Mouse (Mus musculus) kidney, embryonic 16.5 days (tissue): ENCODE data around the gene Slc27a1. TPM values are rescaled to one million over a fixed set of nuclear protein-coding genes. Genes with fewer than 3 reads are reported as not detected.

ENCODE experiments used
- ATAC-seq: fragments of 200-750 bp; cut with Nextera tagmentation; 2 replicates; pipeline ENCODE4 v1.8.0; 2017; ENCODE audit warnings: moderate TSS enrichment; ENCODE audit not compliant: low FRiP score, low TSS enrichment
- H3K27ac ChIP-seq: fragments of 300-500 bp; sonication (generic); 2 replicates; pipeline ENCODE4 v1.5.1; 2014; ENCODE audit warnings: low read length
- H3K27me3 ChIP-seq: fragments of 300-500 bp; sonication (generic); 2 replicates; pipeline ENCODE4 v1.6.1; 2014; ENCODE audit warnings: low read length, control low read depth, mixed read lengths; ENCODE audit not compliant: insufficient read depth
- H3K36me3 ChIP-seq: fragments of 300-500 bp; sonication (generic); 2 replicates; pipeline ENCODE4 v1.6.1; 2014; ENCODE audit warnings: low read length, control low read depth, mixed read lengths; ENCODE audit not compliant: insufficient read depth
- H3K4me1 ChIP-seq: fragments of 300-500 bp; sonication (generic); 2 replicates; pipeline ENCODE4 v1.6.1; 2014; ENCODE audit warnings: low read length, control low read depth, mixed read lengths; ENCODE audit not compliant: insufficient read depth
- H3K4me2 ChIP-seq: fragments of 300-500 bp; sonication (generic); replicated peaks from 2 replicates; pipeline ENCODE4 v1.6.1; 2014; ENCODE audit warnings: low read depth, low read length
- H3K4me3 ChIP-seq: fragments of 300-500 bp; sonication (generic); 2 replicates; pipeline ENCODE4 v1.5.1; 2014; ENCODE audit warnings: mild to moderate bottlenecking, low read length
- H3K9ac ChIP-seq: fragments of 300-500 bp; sonication (generic); replicated peaks from 2 replicates; pipeline ENCODE4 v1.6.1; 2014; ENCODE audit warnings: low read length
- H3K9me3 ChIP-seq: fragments of 300-500 bp; sonication (generic); 2 replicates; pipeline ENCODE4 v1.6.1; 2016; ENCODE audit warnings: low read length, control low read depth
- WGBS: fragments of 180-500 bp; shearing (Covaris S2); extraction: QIAGEN DNeasy Blood & Tissue Kit; methylation state at CpG from one replicate; pipeline ENCODE4 v1.1.7; 2014; 5-methylcytosine and 5-hydroxymethylcytosine counted together
- polyA plus RNA-seq: library from polyadenylated mRNA; unstranded; fragments of >200 nt; fragmentation: Nextera tagmentation; extraction: Ambion mirVana; gene quantifications from 2 replicates; pipeline ENCODE4 v1.2.1, GENCODE M21; 2015

The Slc27a1 gene
- polyA plus RNA-seq, 1 experiment from 2014 or later = 49.8 TPM

DNA sequence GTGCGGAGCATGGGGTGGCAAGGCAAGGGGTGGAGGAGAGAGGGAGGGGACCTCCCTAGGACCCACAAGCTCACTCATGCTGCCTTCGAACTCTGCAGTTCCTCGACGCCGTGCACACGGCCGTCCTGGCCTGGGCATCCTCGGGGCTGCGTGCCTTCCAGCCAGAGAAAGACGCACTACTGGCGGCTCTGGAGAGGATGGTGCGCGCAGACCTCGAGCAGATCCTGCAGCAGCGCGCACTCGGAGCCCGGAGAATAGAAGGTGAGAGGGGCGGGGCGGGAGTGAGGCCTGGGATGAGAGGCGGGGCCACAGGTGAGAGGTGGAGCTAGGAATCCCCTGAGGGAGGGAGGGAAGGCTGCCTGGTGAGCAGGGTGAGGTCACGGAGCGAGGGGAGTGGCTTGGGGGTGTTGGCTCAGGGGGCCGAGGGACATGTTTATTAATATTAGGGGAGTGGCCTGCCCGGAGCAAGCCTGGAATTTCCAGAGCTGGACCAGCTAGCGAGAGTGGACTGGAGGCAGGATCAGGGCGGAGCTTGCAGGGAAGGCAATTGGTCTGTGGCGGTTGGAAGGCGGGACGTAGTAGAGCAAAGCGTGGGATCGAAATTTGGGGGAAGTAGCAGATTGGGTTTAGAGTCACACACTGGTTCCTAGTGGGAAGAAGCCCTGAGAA is 34.1 kb downstream of the Slc27a1 start:
- Histone ChIP-seq H3K4me2 (peak overlapping the region; percentile 59), H3K4me1 (peaks cover 14% of the 10 kb centered on the region), H3K4me3 (peak overlapping the region; percentile 42), H3K27ac (no peak overlapping the region), H3K9me3 (no peaks in the 10 kb centered on the region), H3K9ac (peak overlapping the region; percentile 47), H3K27me3 (peaks cover 22% of the 10 kb centered on the region), H3K36me3 (no peaks in the 10 kb centered on the region)
- 1% methylated on average over 32 of the region's 32 CpGs for WGBS
- peak; percentile 87 for ATAC-seq

- Histone ChIP-seq H3K9ac (0 out of 2 replicates have a peak overlapping the region, but pooled peaks have one; percentile 7), H3K4me1 (peaks cover 14% of the 10 kb centered on the region), H3K36me3 (no peaks in the 10 kb centered on the region), H3K27ac (no peak overlapping the region), H3K4me3 (no peak overlapping the region), H3K4me2 (no peak overlapping the region), H3K9me3 (no peaks in the 10 kb centered on the region), H3K27me3 (peaks cover 22% of the 10 kb centered on the region)
- ATAC-seq = no peak
- WGBS = 55% methylated on average over 7 of the region's 7 CpGs
Measured at GRCm38 (mm10) chr8:71604021-71604420, 35.3 kb downstream of the Slc27a1 start.

GRCm38 (mm10) chr8:71610822-71611651 is 42.4 kb downstream of the Slc27a1 start, which contains the start of gene Colgalt1:
Gene Colgalt1, plus strand, starts transcription at chr8:71610998.
- Histone ChIP-seq H3K9me3 (no peaks in the 10 kb centered on the region), H3K27ac (peak within 1 kb of the TSS; percentile 80), H3K4me2 (peak within 1 kb of the TSS; percentile 78), H3K36me3 (peaks cover 14% of the 10 kb centered on the region), H3K4me1 (peaks cover 14% of the 10 kb centered on the region), H3K27me3 (no peaks in the 10 kb centered on the region), H3K9ac (peak within 1 kb of the TSS; percentile 85), H3K4me3 (peak within 1 kb of the TSS; percentile 77)
- ATAC-seq = peak; percentile 99
- under 1% methylated on average over 82 of the region's 82 CpGs for WGBS

GRCm38 (mm10) chr8:71612141-71612540 is 43.5 kb downstream of the Slc27a1 start:
- ATAC-seq = no peak
- H3K9ac ChIP-seq = peak overlapping the region; percentile 85
- peak overlapping the region; percentile 77 for H3K4me3 ChIP-seq
- peaks cover 14% of the 10 kb centered on the region for H3K4me1 ChIP-seq
- no peaks in the 10 kb centered on the region for H3K9me3 ChIP-seq
- H3K36me3 ChIP-seq = peaks cover 24% of the 10 kb centered on the region
- H3K27me3 ChIP-seq = no peaks in the 10 kb centered on the region
- 44% methylated on average over 5 of the region's 5 CpGs for WGBS
- no peak overlapping the region for H3K27ac ChIP-seq
- peak overlapping the region; percentile 78 for H3K4me2 ChIP-seq

- Histone ChIP-seq H3K9ac (no peak overlapping the region), H3K27ac (no peak overlapping the region), H3K4me2 (no peak overlapping the region), H3K9me3 (no peaks in the 10 kb centered on the region), H3K4me1 (peaks cover 14% of the 10 kb centered on the region), H3K4me3 (no peak overlapping the region), H3K27me3 (no peaks in the 10 kb centered on the region), H3K36me3 (peaks cover 36% of the 10 kb centered on the region)
- WGBS = 22% methylated on average over 4 of the region's 4 CpGs
- no peak for ATAC-seq
Measured at GRCm38 (mm10) chr8:71613418-71613817, 44.7 kb downstream of the Slc27a1 start.

DNA sequence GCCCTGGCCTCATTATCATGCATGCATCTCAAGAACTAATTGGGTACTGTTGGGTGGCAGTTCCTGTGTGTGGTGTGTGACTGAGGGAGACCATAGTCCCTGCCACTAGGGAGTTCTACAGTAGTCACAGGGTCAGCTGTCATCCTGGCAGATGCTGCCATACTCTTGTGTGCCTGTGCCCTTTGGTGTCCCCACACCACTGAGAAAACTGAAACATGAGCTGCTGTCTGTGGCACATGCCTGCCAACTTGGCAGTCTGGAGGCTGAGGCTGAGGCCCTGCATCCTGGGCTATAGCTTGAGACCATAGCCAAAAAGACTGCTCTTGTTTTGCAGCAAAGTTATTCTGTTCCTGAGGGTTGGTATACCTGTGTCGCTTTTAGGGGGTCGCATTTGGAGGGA is 51.1 kb downstream of the Slc27a1 start:
- no peaks in the 10 kb centered on the region for H3K27me3 ChIP-seq
- peaks cover 93% of the 10 kb centered on the region for H3K36me3 ChIP-seq
- peaks cover 19% of the 10 kb centered on the region for H3K9me3 ChIP-seq
- H3K4me3 ChIP-seq = no peak overlapping the region
- H3K27ac ChIP-seq = no peak overlapping the region
- 92% methylated on average over 2 of the region's 2 CpGs for WGBS
- H3K4me1 ChIP-seq = no peaks in the 10 kb centered on the region
- no peak overlapping the region for H3K9ac ChIP-seq
- H3K4me2 ChIP-seq = no peak overlapping the region
- no peak for ATAC-seq

DNA sequence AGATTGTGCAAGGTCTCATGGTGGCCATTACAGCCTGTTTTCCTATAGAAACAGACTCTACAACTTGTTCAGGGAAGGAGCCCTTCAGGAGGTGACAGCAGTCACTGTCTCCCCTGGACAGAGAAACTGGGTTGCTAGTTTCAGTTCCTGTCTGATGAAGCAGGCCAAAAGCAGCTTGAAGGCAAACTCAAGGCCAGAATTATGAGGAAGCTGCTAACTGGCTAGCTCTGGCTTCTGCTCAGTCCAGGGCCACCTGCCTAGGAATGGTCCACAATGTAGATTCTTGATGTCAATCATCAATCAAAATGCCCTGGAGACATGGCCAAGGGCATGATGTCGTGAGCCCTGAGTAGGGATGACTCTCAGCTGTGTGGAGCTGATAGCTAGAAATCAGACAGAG is 56.4 kb downstream of the Slc27a1 start:
- Histone ChIP-seq H3K4me3 (no peak overlapping the region), H3K27ac (no peak overlapping the region), H3K27me3 (peaks cover 2% of the 10 kb centered on the region; the same call in 1 of the 2 replicates), H3K9me3 (peaks cover 19% of the 10 kb centered on the region), H3K9ac (no peak overlapping the region), H3K4me2 (no peak overlapping the region), H3K4me1 (peaks cover 25% of the 10 kb centered on the region), H3K36me3 (peaks cover 49% of the 10 kb centered on the region)
- no peak for ATAC-seq
- WGBS = 89% methylated on average over 1 of the region's 1 CpGs

- H3K36me3 ChIP-seq = peaks cover 33% of the 10 kb centered on the region
- peaks cover 6% of the 10 kb centered on the region for H3K27me3 ChIP-seq
- peaks cover 27% of the 10 kb centered on the region for H3K4me1 ChIP-seq
- no peak overlapping the region for H3K27ac ChIP-seq
- H3K9me3 ChIP-seq = peaks cover 17% of the 10 kb centered on the region
- no peak overlapping the region for H3K4me3 ChIP-seq
- 88% methylated on average over 9 of the region's 9 CpGs for WGBS
- no peak overlapping the region for H3K9ac ChIP-seq
- no peak overlapping the region for H3K4me2 ChIP-seq
- ATAC-seq = no peak
Measured at GRCm38 (mm10) chr8:71626753-71627152, 58.1 kb downstream of the Slc27a1 start.

GRCm38 (mm10) chr8:71627265-71628099 is 58.8 kb downstream of the Slc27a1 start:
- no peak for ATAC-seq
- H3K9me3 ChIP-seq = peaks cover 11% of the 10 kb centered on the region
- no peak overlapping the region for H3K4me3 ChIP-seq
- 42% methylated on average over 9 of the region's 9 CpGs for WGBS
- H3K4me1 ChIP-seq = peaks cover 27% of the 10 kb centered on the region
- peak overlapping the region; percentile 74 for H3K27ac ChIP-seq
- H3K36me3 ChIP-seq = peaks cover 25% of the 10 kb centered on the region
- H3K27me3 ChIP-seq = peaks cover 6% of the 10 kb centered on the region
- H3K9ac ChIP-seq = no peak overlapping the region; the same call in 1 of the 2 replicates
- H3K4me2 ChIP-seq = no peak overlapping the region
